Mouse (Mus musculus): ENCODE measurements around the gene Fgf11. TPM values are rescaled to one million over a fixed set of nuclear protein-coding genes. Genes with fewer than 3 reads are reported as not detected.
A peak's percentile ranks its signal among the peaks of the same experiment; 100 is the strongest.

Fgf11 gene
- polyA plus RNA-seq, 1 experiment from 2014 or later: 1.3 TPM

GRCm38 (mm10) chr11:69810280-69810679 is 8.6 kb upstream of the Fgf11 start:
- Histone ChIP-seq H3K36me3 (no peaks in the 10 kb centered on the region), H3K9me3 (no peaks in the 10 kb centered on the region), H3K4me2 (no peak overlapping the region), H3K27me3 (peaks cover 6% of the 10 kb centered on the region), H3K27ac (no peak overlapping the region), H3K4me1 (no peaks in the 10 kb centered on the region), H3K4me3 (no peak overlapping the region), H3K9ac (no peak overlapping the region)
- ATAC-seq (ENCODE audit: borderline replicate concordance, extremely low read depth, low FRiP score, low TSS enrichment): no peak

- Histone ChIP-seq H3K27me3 (peaks cover 25% of the 10 kb centered on the region), H3K36me3 (no peaks in the 10 kb centered on the region), H3K9me3 (no peaks in the 10 kb centered on the region), H3K4me3 (no peak overlapping the region), H3K4me2 (no peak overlapping the region), H3K27ac (no peak overlapping the region), H3K4me1 (peaks cover 25% of the 10 kb centered on the region), H3K9ac (no peak overlapping the region)
- 55% methylated on average over 2 of the region's 2 CpGs for WGBS
- no peak for ATAC-seq (ENCODE audit: borderline replicate concordance, extremely low read depth, low FRiP score, low TSS enrichment)
Observed at GRCm38 (mm10) chr11:69807641-69808040, 6.0 kb upstream of the Fgf11 start.

- no peak overlapping the region for H3K4me3 ChIP-seq
- peaks cover 37% of the 10 kb centered on the region for H3K4me1 ChIP-seq
- peaks cover 38% of the 10 kb centered on the region for H3K27me3 ChIP-seq
- no peak overlapping the region for H3K9ac ChIP-seq
- no peak overlapping the region for H3K27ac ChIP-seq
- WGBS: 75% methylated on average over 4 of the region's 4 CpGs
- H3K36me3 ChIP-seq: no peaks in the 10 kb centered on the region
- no peak for ATAC-seq (ENCODE audit: borderline replicate concordance, extremely low read depth, low FRiP score, low TSS enrichment)
- H3K4me2 ChIP-seq: no peak overlapping the region
- no peaks in the 10 kb centered on the region for H3K9me3 ChIP-seq
Observed at GRCm38 (mm10) chr11:69806378-69806777, 4.7 kb upstream of the Fgf11 start.

GRCm38 (mm10) chr11:69804972-69805909 is 3.6 kb upstream of the Fgf11 start, which contains the start of gene Tmem102:
TSS of gene Tmem102 (minus strand) at chr11:69805624.
- H3K4me3 ChIP-seq: peak within 1 kb of the TSS; percentile 24
- ATAC-seq (ENCODE audit: borderline replicate concordance, extremely low read depth, low FRiP score, low TSS enrichment): no peak
- peak within 1 kb of the TSS; percentile 22; the same call in 1 of the 2 replicates for H3K9ac ChIP-seq
- WGBS: 10% methylated on average over 29 of the region's 29 CpGs
- peaks cover 49% of the 10 kb centered on the region for H3K27me3 ChIP-seq
- H3K27ac ChIP-seq: no peak within 1 kb of the TSS
- H3K4me1 ChIP-seq: peaks cover 49% of the 10 kb centered on the region
- H3K9me3 ChIP-seq: no peaks in the 10 kb centered on the region
- H3K36me3 ChIP-seq: no peaks in the 10 kb centered on the region
- peak within 1 kb of the TSS; percentile 97 for H3K4me2 ChIP-seq

- no peaks in the 10 kb centered on the region for H3K36me3 ChIP-seq
- H3K9me3 ChIP-seq: no peaks in the 10 kb centered on the region
- no peak for ATAC-seq (ENCODE audit: borderline replicate concordance, extremely low read depth, low FRiP score, low TSS enrichment)
- peak overlapping the region; percentile 97 for H3K4me2 ChIP-seq
- H3K4me3 ChIP-seq: peak overlapping the region; percentile 24
- WGBS: 10% methylated on average over 12 of the region's 12 CpGs
- H3K9ac ChIP-seq: peak overlapping the region; percentile 22; the same call in 1 of the 2 replicates
- peaks cover 51% of the 10 kb centered on the region for H3K27me3 ChIP-seq
- no peak overlapping the region for H3K27ac ChIP-seq
- H3K4me1 ChIP-seq: peaks cover 54% of the 10 kb centered on the region
Observed at GRCm38 (mm10) chr11:69804652-69804940, 2.9 kb upstream of the Fgf11 start.

GRCm38 (mm10) chr11:69803786-69804651 is 2.4 kb upstream of the Fgf11 start:
- Histone ChIP-seq H3K27me3 (peaks cover 51% of the 10 kb centered on the region), H3K27ac (no peak overlapping the region), H3K4me3 (peak overlapping the region; percentile 59), H3K9ac (peak overlapping the region; percentile 55), H3K4me2 (peak overlapping the region; percentile 97), H3K4me1 (peaks cover 60% of the 10 kb centered on the region), H3K36me3 (no peaks in the 10 kb centered on the region), H3K9me3 (no peaks in the 10 kb centered on the region)
- peak; percentile 43; the same call in 1 of the 2 replicates for ATAC-seq (ENCODE audit: borderline replicate concordance, extremely low read depth, low FRiP score, low TSS enrichment)
- WGBS: 1% methylated on average over 60 of the region's 60 CpGs

GRCm38 (mm10) chr11:69803328-69803727 is 1.7 kb upstream of the Fgf11 start:
- Histone ChIP-seq H3K4me3 (peak overlapping the region; percentile 59), H3K4me2 (peak overlapping the region; percentile 97), H3K9ac (peak overlapping the region; percentile 55), H3K27ac (no peak overlapping the region), H3K36me3 (no peaks in the 10 kb centered on the region), H3K27me3 (peaks cover 51% of the 10 kb centered on the region), H3K9me3 (no peaks in the 10 kb centered on the region), H3K4me1 (peaks cover 61% of the 10 kb centered on the region)
- no peak; the same call in 1 of the 2 replicates for ATAC-seq (ENCODE audit: borderline replicate concordance, extremely low read depth, low FRiP score, low TSS enrichment)
- 2% methylated on average over 12 of the region's 12 CpGs for WGBS

GRCm38 (mm10) chr11:69802648-69803105 is 1.0 kb upstream of the Fgf11 start:
- WGBS: under 1% methylated on average over 33 of the region's 33 CpGs
- Histone ChIP-seq H3K9me3 (no peaks in the 10 kb centered on the region), H3K4me2 (peak overlapping the region; percentile 97), H3K4me1 (peaks cover 61% of the 10 kb centered on the region), H3K27me3 (peaks cover 54% of the 10 kb centered on the region), H3K36me3 (no peaks in the 10 kb centered on the region), H3K9ac (peak overlapping the region; percentile 55), H3K4me3 (peak overlapping the region; percentile 59), H3K27ac (peak overlapping the region; percentile 41; the same call in 1 of the 2 replicates)
- 0 out of 2 replicates have a peak, but pooled peaks have one; percentile 40 for ATAC-seq (ENCODE audit: borderline replicate concordance, extremely low read depth, low FRiP score, low TSS enrichment)

- WGBS: under 1% methylated on average over 35 of the region's 36 CpGs
- Histone ChIP-seq H3K9me3 (no peaks in the 10 kb centered on the region), H3K27me3 (peaks cover 53% of the 10 kb centered on the region), H3K4me2 (peak overlapping the region; percentile 97), H3K4me1 (peaks cover 62% of the 10 kb centered on the region), H3K27ac (no peak overlapping the region; the same call in 1 of the 2 replicates), H3K36me3 (no peaks in the 10 kb centered on the region), H3K4me3 (peak overlapping the region; percentile 59), H3K9ac (peak overlapping the region; percentile 43)
- ATAC-seq (ENCODE audit: borderline replicate concordance, extremely low read depth, low FRiP score, low TSS enrichment): peak; percentile 27
Observed at GRCm38 (mm10) chr11:69800392-69801197, 1.1 kb downstream of the Fgf11 start.

- no peaks in the 10 kb centered on the region for H3K36me3 ChIP-seq
- no peak overlapping the region; the same call in 1 of the 2 replicates for H3K27ac ChIP-seq
- H3K27me3 ChIP-seq: peaks cover 48% of the 10 kb centered on the region
- peak overlapping the region; percentile 97 for H3K4me2 ChIP-seq
- ATAC-seq (ENCODE audit: borderline replicate concordance, extremely low read depth, low FRiP score, low TSS enrichment): no peak
- no peak overlapping the region for H3K9ac ChIP-seq
- 0% methylated on average over 11 of the region's 11 CpGs for whole genome bisulfite sequencing
- H3K9me3 ChIP-seq: no peaks in the 10 kb centered on the region
- peaks cover 63% of the 10 kb centered on the region for H3K4me1 ChIP-seq
- peak overlapping the region; percentile 59 for H3K4me3 ChIP-seq
Observed at GRCm38 (mm10) chr11:69800138-69800391, 1.6 kb downstream of the Fgf11 start.
